Mouse (Mus musculus) kidney, adult 2 months (tissue): Measurements from ENCODE around the gene Htr2b.

Experiments
- CTCF ChIP-seq: fragments of 200-500 bp; conservative IDR thresholded peaks from 2 replicates; pipeline ENCODE4 v1.5.1; 2011; ENCODE audit warnings: low read depth, mild to moderate bottlenecking, control low read depth, low read length, moderate library complexity, mixed read lengths; ENCODE audit not compliant: insufficient read depth, insufficient read length
- POLR2A ChIP-seq: fragments of 200-500 bp; IDR thresholded peaks from one replicate; pipeline ENCODE4 v1.6.1; 2011; ENCODE audit warnings: low read depth, low read length, control low read depth

GRCm38 (mm10) chr1:86154133-86154823, 42.5 kb upstream of the Htr2b start, which contains the start of gene Armc9:
- TF ChIP-seq CTCF (0 out of 2 replicates have a peak, but pooled peaks have one; percentile 0), POLR2A (peak; percentile 96)
